In the genomic region with DNA sequence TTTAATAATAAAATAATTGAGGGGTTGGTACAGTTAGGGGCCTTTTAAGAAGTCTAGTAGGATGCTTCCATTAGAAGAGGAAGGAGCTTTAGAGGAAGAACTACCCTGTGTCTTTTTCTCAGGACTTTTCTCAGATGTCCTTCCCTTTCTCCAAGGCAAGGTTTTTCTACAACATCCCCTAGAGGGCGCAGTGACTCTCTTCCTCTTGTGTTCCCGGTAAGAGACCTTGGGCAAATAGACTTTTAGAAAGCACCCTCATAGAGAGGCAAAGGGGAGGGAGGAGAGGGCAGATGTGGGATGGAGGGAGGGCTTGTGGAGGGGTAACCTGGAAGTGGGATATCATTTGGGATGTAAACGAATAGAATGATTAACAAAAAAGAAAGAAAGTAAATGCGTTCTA, we compare ENCODE assay signal across 9 mouse cellular contexts.
A peak's percentile ranks its signal among the peaks of the same experiment; 100 is the strongest.
DNase-seq lines count a peak whose midpoint lies in the region; ATAC-seq and TF ChIP-seq lines count a peak whose summit lies in the region.
"Had no signal": no experiment of that assay in that cellular context is flagged by ENCODE, and none has a peak within 500 bp of the region (broad histone marks: within the 10 kb centered on the region; RNA-seq: fewer than 3 reads in every experiment).

No protein-coding gene starts in this region.

- H3K4me3 ChIP-seq in liver, embryonic 11.5 days (ENCODE audit: low read depth, low read length), result no peak overlapping the region
- no peak overlapping the region for H3K4me3 ChIP-seq in kidney, postnatal 0 days (replicated peaks; ENCODE audit: low read depth, low read length)
- H3K4me3 ChIP-seq in limb, embryonic 14.5 days (replicated peaks; ENCODE audit: low read length), result no peak overlapping the region

- H3K36me3 ChIP-seq in liver, embryonic 11.5 days (ENCODE audit: control insufficient read depth, insufficient read depth, low read length), result no peaks in the 10 kb centered on the region
- H3K36me3 ChIP-seq in kidney, postnatal 0 days (ENCODE audit: insufficient read depth, low read length), result no peaks in the 10 kb centered on the region
- H3K36me3 ChIP-seq in limb, embryonic 14.5 days (ENCODE audit: control insufficient read depth, insufficient read depth, low read length), result no peaks in the 10 kb centered on the region

- no peaks in the 10 kb centered on the region for H3K4me1 ChIP-seq in liver, embryonic 11.5 days (replicated peaks; ENCODE audit: control insufficient read depth, insufficient read depth, low read length)
- no peaks in the 10 kb centered on the region for H3K4me1 ChIP-seq in kidney, postnatal 0 days (replicated peaks; ENCODE audit: insufficient read depth, low read length)
- no peaks in the 10 kb centered on the region for H3K4me1 ChIP-seq in limb, embryonic 14.5 days (ENCODE audit: control insufficient read depth, insufficient read depth, low read length)

- 30% methylated on average over 4 of the region's 4 CpGs for WGBS in liver, embryonic 11.5 days
- WGBS in kidney, postnatal 0 days, result 25% methylated on average over 4 of the region's 4 CpGs
- 27% methylated on average over 4 of the region's 4 CpGs for WGBS in limb, embryonic 14.5 days

- H3K9me3 ChIP-seq in liver, embryonic 11.5 days (ENCODE audit: control insufficient read depth, low read length), result no peaks in the 10 kb centered on the region
- no peaks in the 10 kb centered on the region for H3K9me3 ChIP-seq in kidney, postnatal 0 days (replicated peaks; ENCODE audit: low read length)
- H3K9me3 ChIP-seq in limb, embryonic 14.5 days (ENCODE audit: control insufficient read depth, low read length), result no peaks in the 10 kb centered on the region

- ATAC-seq in liver, embryonic 11.5 days (replicated peaks; ENCODE audit: low FRiP score), result no peak
- no peak for ATAC-seq in kidney, postnatal 0 days (replicated peaks; ENCODE audit: low FRiP score, low read depth)
- no peak for ATAC-seq in limb, embryonic 14.5 days (ENCODE audit: low FRiP score, low read depth)
- no peak; the same call in 1 of the 2 replicates for ATAC-seq in granulocyte monocyte progenitor cell, adult 5-6 weeks (replicated peaks; ENCODE audit: poor library complexity, severe bottlenecking)

- peak; percentile 15 for DNase-seq in liver
- no peak for DNase-seq in liver, embryonic 11.5 days (ENCODE audit: low spot score)
- peak; percentile 79 for DNase-seq in adipocyte (ENCODE audit: low spot score)
- DNase-seq in embryo, embryonic 10 days (ENCODE audit: low spot score), result peak; percentile 86
- peak; percentile 80 for DNase-seq in kidney, postnatal 0 days (ENCODE audit: low spot score)
- DNase-seq in limb, embryonic 14.5 days (ENCODE audit: low spot score), result peak; percentile 62
- DNase-seq in right cerebral cortex, postnatal 4 days, result peak; percentile 16

- no peak overlapping the region for H3K27ac ChIP-seq in liver, embryonic 11.5 days (ENCODE audit: low read depth, low read length)
- H3K27ac ChIP-seq in kidney, postnatal 0 days, result no peak overlapping the region
- no peak overlapping the region for H3K27ac ChIP-seq in limb, embryonic 14.5 days (replicated peaks; ENCODE audit: low read depth, low read length)
- H3K27ac ChIP-seq: macrophage had no signal

- H3K9ac ChIP-seq in liver, embryonic 11.5 days (ENCODE audit: low read depth, low read length), result no peak overlapping the region
- no peak overlapping the region for H3K9ac ChIP-seq in kidney, postnatal 0 days (ENCODE audit: low read depth, low read length)
- no peak overlapping the region for H3K9ac ChIP-seq in limb, embryonic 14.5 days (ENCODE audit: low read depth, low read length, severe bottlenecking)

- no peaks in the 10 kb centered on the region for H3K27me3 ChIP-seq in liver, embryonic 11.5 days (replicated peaks; ENCODE audit: control insufficient read depth, insufficient read depth, low read length)
- no peaks in the 10 kb centered on the region for H3K27me3 ChIP-seq in kidney, postnatal 0 days (ENCODE audit: insufficient read depth, low read length)
- H3K27me3 ChIP-seq in limb, embryonic 14.5 days (ENCODE audit: control insufficient read depth, insufficient read depth, low read length), result no peaks in the 10 kb centered on the region

- TF ChIP-seq CTCF in kidney, postnatal 0 days (IDR thresholded peaks at IDR 0.05; ENCODE audit: low read depth), result peak; percentile 83

- no peak for TF ChIP-seq POLR2A in limb, embryonic 14.5 days (IDR thresholded peaks at IDR 0.05; ENCODE audit: borderline replicate concordance, extremely low read depth, insufficient read depth, insufficient read length)

- no peak overlapping the region for H3K4me2 ChIP-seq in liver, embryonic 11.5 days
- no peak overlapping the region for H3K4me2 ChIP-seq in kidney, postnatal 0 days (ENCODE audit: low read length)
- H3K4me2 ChIP-seq in limb, embryonic 14.5 days (replicated peaks; ENCODE audit: low read depth, low read length, severe bottlenecking), result no peak overlapping the region
